ENCODE assay signal across 12 mouse cellular contexts in genomic region chr14:21304815-21305214, GRCm38 (mm10).
DNase-seq lines count a peak whose midpoint lies in the region; ATAC-seq and TF ChIP-seq lines count a peak whose summit lies in the region.
"Had no signal": no experiment of that assay in that cellular context is flagged by ENCODE, and none has a peak within 500 bp of the region (broad histone marks: within the 10 kb centered on the region; RNA-seq: fewer than 3 reads in every experiment).

No protein-coding gene starts in this region.

- peaks cover 10% of the 10 kb centered on the region for H3K4me1 ChIP-seq in heart, embryonic 12.5 days (replicated peaks)

- no peak for TF ChIP-seq CTCF in brain, embryonic 14.5 days (IDR thresholded peaks at IDR 0.05; ENCODE audit: borderline replicate concordance, extremely low read depth, insufficient read depth, insufficient read length)

- intact Hi-C loops in heart, postnatal 36 days (cut with DNase I) = no loop called here

- no peaks in the 10 kb centered on the region for H3K9me3 ChIP-seq in heart, embryonic 12.5 days (replicated peaks)

- no peak for TF ChIP-seq POLR2A in brain, embryonic 14.5 days (IDR thresholded peaks at IDR 0.05; ENCODE audit: borderline replicate concordance, extremely low read depth, insufficient read depth, insufficient read length, poor library complexity, severe bottlenecking)

- 94% methylated on average over 1 of the region's 1 CpGs for WGBS in heart, embryonic 12.5 days

- H3K36me3 ChIP-seq in heart, embryonic 12.5 days = no peaks in the 10 kb centered on the region

- H3K9ac ChIP-seq in heart, embryonic 12.5 days = no peak overlapping the region

- no peak overlapping the region for H3K4me2 ChIP-seq in heart, embryonic 12.5 days

- no peaks in the 10 kb centered on the region for H3K27me3 ChIP-seq in heart, embryonic 12.5 days (replicated peaks)

- H3K4me3 ChIP-seq in heart, embryonic 12.5 days = no peak overlapping the region

- 0 out of 2 replicates have a peak overlapping the region, but pooled peaks have one; percentile 48 for H3K27ac ChIP-seq in heart, embryonic 12.5 days (ENCODE audit: poor library complexity, severe bottlenecking)
- H3K27ac ChIP-seq: hindbrain, postnatal 0 days had no signal

- DNase-seq in heart, postnatal 36 days = no peak
- DNase-seq in brain, embryonic 14.5 days (ENCODE audit: low read depth) = peak; percentile 84
- DNase-seq in cerebellum, adult 9-10 months = peak; percentile 45
- peak; percentile 55 for DNase-seq in forelimb bud, embryonic 11.5 days (ENCODE audit: low read depth, low spot score)
- DNase-seq in T-cell, adult 2 months (ENCODE audit: low spot score) = no peak
- no peak for DNase-seq in left cerebral cortex, adult 11 months (ENCODE audit: low spot score)
- DNase-seq: liver; lung, postnatal 10 days; midbrain, embryonic 14.5 days; right cerebral cortex, postnatal 4 days had no signal

- ATAC-seq in heart, embryonic 12.5 days (ENCODE audit: insufficient number of reproducible peaks, low FRiP score) = no peak
- ATAC-seq: hindbrain, postnatal 0 days had no signal

Comparison
In these comparisons a context has a peak if more than half of its experiments do, and no peak if none do; other contexts are left out.
1. DNase-seq: peak in brain, embryonic 14.5 days (single experiment), cerebellum, adult 9-10 months (single experiment) and forelimb bud, embryonic 11.5 days (single experiment); none in heart, postnatal 36 days (0 of 2), T-cell, adult 2 months (single experiment) and left cerebral cortex, adult 11 months (single experiment).